Mouse (Mus musculus): ENCODE results near the gene Aldh18a1.
A peak's percentile ranks its signal among the peaks of the same experiment; 100 is the strongest.

- peak; percentile 97 for TF ChIP-seq EP300 (IDR thresholded peaks at IDR 0.05; ENCODE audit: low read depth)
- no peak for TF ChIP-seq CTCF (IDR thresholded peaks at IDR 0.05; ENCODE audit: low read depth)
Observed at GRCm38 (mm10) chr19:40553014-40553789, 35.1 kb downstream of the Aldh18a1 start.

Data from liver, embryonic 14.5 days (tissue).